Mouse (Mus musculus) hindbrain, embryonic 15.5 days (tissue): Measurements from ENCODE around the gene Gm47996. TPM values are rescaled to one million over a fixed set of nuclear protein-coding genes. Genes with fewer than 3 reads are reported as not detected.
"Not testable (repeated sequence)": the region's sequence is repeated elsewhere in the genome, so short reads cannot be mapped to it uniquely, and the experiment has no call there.

Experiments
- ATAC-seq: fragments of 200-750 bp; cut with Nextera tagmentation; 2 replicates; pipeline ENCODE4 v1.8.0; 2017; ENCODE audit warnings: low read depth, moderate number of reproducible peaks, moderate TSS enrichment; ENCODE audit not compliant: low FRiP score
- H3K27ac ChIP-seq: fragments of 300-500 bp; sonication (generic); replicated peaks from 2 replicates; pipeline ENCODE4 v1.5.1; 2015; ENCODE audit warnings: mild to moderate bottlenecking, inconsistent platforms
- H3K27me3 ChIP-seq: fragments of 300-500 bp; sonication (generic); 2 replicates; pipeline ENCODE4 v1.6.1; 2015; ENCODE audit warnings: control low read depth, inconsistent platforms
- H3K36me3 ChIP-seq: fragments of 300-500 bp; sonication (generic); 2 replicates; pipeline ENCODE4 v1.6.1; 2015; ENCODE audit warnings: control low read depth, inconsistent platforms
- H3K4me1 ChIP-seq: fragments of 300-500 bp; sonication (generic); replicated peaks from 2 replicates; pipeline ENCODE4 v1.6.1; 2015; ENCODE audit warnings: control low read depth, inconsistent platforms
- H3K4me2 ChIP-seq: fragments of 300-500 bp; sonication (generic); 2 replicates; pipeline ENCODE4 v1.6.1; 2015; ENCODE audit warnings: moderate library complexity, mild to moderate bottlenecking, inconsistent platforms
- H3K4me3 ChIP-seq: fragments of 300-500 bp; sonication (generic); 2 replicates; pipeline ENCODE4 v1.5.1; 2015; ENCODE audit warnings: mild to moderate bottlenecking, inconsistent platforms
- H3K9ac ChIP-seq: fragments of 300-500 bp; sonication (generic); 2 replicates; pipeline ENCODE4 v1.6.1; 2015; ENCODE audit warnings: inconsistent platforms
- H3K9me3 ChIP-seq: fragments of 300-500 bp; sonication (generic); 2 replicates; pipeline ENCODE4 v1.6.1; 2016; ENCODE audit warnings: control low read depth, inconsistent platforms
- whole genome bisulfite sequencing: fragments of 180-500 bp; shearing (Covaris S2); methylation state at CpG from one replicate; pipeline ENCODE4 v1.1.7; 2015; 5-methylcytosine and 5-hydroxymethylcytosine counted together
- polyA plus RNA-seq: library from polyadenylated mRNA; unstranded; fragments of >200 nt; fragmentation: Nextera tagmentation; extraction: Ambion mirVana; gene quantifications from 2 replicates; pipeline ENCODE4 v1.2.1, GENCODE M21; 2015

Gene Gm47996
- not detected in 2 replicates for polyA plus RNA-seq

- H3K4me2 ChIP-seq, H3K27me3 ChIP-seq, H3K36me3 ChIP-seq, H3K27ac ChIP-seq, H3K4me1 ChIP-seq, H3K9me3 ChIP-seq, H3K9ac ChIP-seq, H3K4me3 ChIP-seq, ATAC-seq: not testable (repeated sequence)
- 91% methylated on average over 6 of the region's 8 CpGs for WGBS
Measured at GRCm38 (mm10) chr1:151209824-151210355, at the start of gene Gm47996. Gene Gm47996 (plus strand): TSS chr1:151210131.

- Histone ChIP-seq H3K27ac (no peak overlapping the region), H3K4me1 (peaks cover 13% of the 10 kb centered on the region), H3K4me3 (no peak overlapping the region), H3K9ac (no peak overlapping the region), H3K27me3 (no peaks in the 10 kb centered on the region), H3K36me3 (no peaks in the 10 kb centered on the region), H3K4me2 (no peak overlapping the region), H3K9me3 (no peaks in the 10 kb centered on the region)
- 38% methylated on average over 8 of the region's 8 CpGs for WGBS
- no peak for ATAC-seq
Measured at GRCm38 (mm10) chr1:151166031-151166430, 43.9 kb upstream of the Gm47996 start.

- peak; percentile 76; the same call in 1 of the 2 replicates for ATAC-seq
- H3K27me3 ChIP-seq: no peaks in the 10 kb centered on the region
- 18% methylated on average over 12 of the region's 12 CpGs for WGBS
- no peak overlapping the region for H3K4me3 ChIP-seq
- H3K4me1 ChIP-seq: peaks cover 13% of the 10 kb centered on the region
- H3K9ac ChIP-seq: no peak overlapping the region
- no peak overlapping the region for H3K27ac ChIP-seq
- no peaks in the 10 kb centered on the region for H3K36me3 ChIP-seq
- no peaks in the 10 kb centered on the region for H3K9me3 ChIP-seq
- H3K4me2 ChIP-seq: no peak overlapping the region
Measured at GRCm38 (mm10) chr1:151167297-151168047, 42.5 kb upstream of the Gm47996 start.

- H3K36me3 ChIP-seq: no peaks in the 10 kb centered on the region
- no peak for ATAC-seq
- H3K27ac ChIP-seq: no peak overlapping the region
- H3K4me1 ChIP-seq: peaks cover 13% of the 10 kb centered on the region
- no peaks in the 10 kb centered on the region for H3K9me3 ChIP-seq
- H3K9ac ChIP-seq: no peak overlapping the region
- H3K4me2 ChIP-seq: no peak overlapping the region
- no peaks in the 10 kb centered on the region for H3K27me3 ChIP-seq
- 77% methylated on average over 3 of the region's 3 CpGs for WGBS
- H3K4me3 ChIP-seq: no peak overlapping the region
Measured at GRCm38 (mm10) chr1:151168637-151169036, 41.3 kb upstream of the Gm47996 start.

GRCm38 (mm10) chr1:151171572-151172461 is 38.1 kb upstream of the Gm47996 start:
- no peak overlapping the region for H3K4me2 ChIP-seq
- ATAC-seq: no peak
- no peak overlapping the region for H3K4me3 ChIP-seq
- H3K27ac ChIP-seq: no peak overlapping the region
- 80% methylated on average over 2 of the region's 2 CpGs for whole genome bisulfite sequencing
- H3K36me3 ChIP-seq: no peaks in the 10 kb centered on the region
- no peaks in the 10 kb centered on the region for H3K27me3 ChIP-seq
- peaks cover 13% of the 10 kb centered on the region for H3K4me1 ChIP-seq
- H3K9me3 ChIP-seq: no peaks in the 10 kb centered on the region
- no peak overlapping the region for H3K9ac ChIP-seq

GRCm38 (mm10) chr1:151177030-151177936 is 32.6 kb upstream of the Gm47996 start:
- no peaks in the 10 kb centered on the region for H3K27me3 ChIP-seq
- H3K4me3 ChIP-seq: peak overlapping the region; percentile 31
- H3K36me3 ChIP-seq: no peaks in the 10 kb centered on the region
- no peaks in the 10 kb centered on the region for H3K9me3 ChIP-seq
- WGBS: 6% methylated on average over 10 of the region's 10 CpGs
- no peak overlapping the region for H3K27ac ChIP-seq
- H3K4me2 ChIP-seq: peak overlapping the region; percentile 50
- no peak overlapping the region for H3K9ac ChIP-seq
- H3K4me1 ChIP-seq: peaks cover 11% of the 10 kb centered on the region; the same call in 1 of the 2 replicates
- ATAC-seq: peak; percentile 75

GRCm38 (mm10) chr1:151177937-151178271 is 32.0 kb upstream of the Gm47996 start:
- no peaks in the 10 kb centered on the region for H3K36me3 ChIP-seq
- H3K9ac ChIP-seq: no peak overlapping the region
- H3K27ac ChIP-seq: no peak overlapping the region; the same call in 1 of the 2 replicates
- peaks cover 11% of the 10 kb centered on the region; the same call in 1 of the 2 replicates for H3K4me1 ChIP-seq
- ATAC-seq: 0 out of 2 replicates have a peak, but pooled peaks have one; percentile 23
- H3K4me3 ChIP-seq: peak overlapping the region; percentile 31
- peak overlapping the region; percentile 50 for H3K4me2 ChIP-seq
- H3K9me3 ChIP-seq: no peaks in the 10 kb centered on the region
- no peaks in the 10 kb centered on the region for H3K27me3 ChIP-seq
- 8% methylated on average over 4 of the region's 4 CpGs for WGBS

- ATAC-seq: peak; percentile 15; the same call in 1 of the 2 replicates
Measured at GRCm38 (mm10) chr1:151178505-151179083, 31.3 kb upstream of the Gm47996 start.

GRCm38 (mm10) chr1:151180167-151180566 is 29.8 kb upstream of the Gm47996 start:
- H3K4me2 ChIP-seq: no peak overlapping the region
- no peaks in the 10 kb centered on the region for H3K27me3 ChIP-seq
- WGBS: 89% methylated on average over 2 of the region's 2 CpGs
- no peak overlapping the region for H3K9ac ChIP-seq
- peaks cover 11% of the 10 kb centered on the region; the same call in 1 of the 2 replicates for H3K4me1 ChIP-seq
- H3K36me3 ChIP-seq: no peaks in the 10 kb centered on the region
- no peak overlapping the region for H3K4me3 ChIP-seq
- no peak for ATAC-seq
- no peak overlapping the region for H3K27ac ChIP-seq
- no peaks in the 10 kb centered on the region for H3K9me3 ChIP-seq

More at GRCm38 (mm10) chr1:151178505-151179083, 31.3 kb upstream of the Gm47996 start:
- no peak overlapping the region for H3K4me3 ChIP-seq
- no peak overlapping the region for H3K4me2 ChIP-seq
- H3K27me3 ChIP-seq: no peaks in the 10 kb centered on the region
- H3K27ac ChIP-seq: no peak overlapping the region
- peaks cover 11% of the 10 kb centered on the region; the same call in 1 of the 2 replicates for H3K4me1 ChIP-seq
- WGBS: 10% methylated on average over 2 of the region's 2 CpGs
- H3K9me3 ChIP-seq: no peaks in the 10 kb centered on the region
- H3K9ac ChIP-seq: no peak overlapping the region
- H3K36me3 ChIP-seq: no peaks in the 10 kb centered on the region

GRCm38 (mm10) chr1:151182266-151182665 is 27.7 kb upstream of the Gm47996 start, which contains the start of gene Gm47985:
Gene Gm47985 (plus strand): TSS chr1:151182537.
- not testable (repeated sequence) for ATAC-seq, H3K27ac ChIP-seq, H3K9me3 ChIP-seq, H3K9ac ChIP-seq, H3K4me2 ChIP-seq, H3K36me3 ChIP-seq, H3K27me3 ChIP-seq, H3K4me3 ChIP-seq
- H3K4me1 ChIP-seq: peaks cover 11% of the 10 kb centered on the region; the same call in 1 of the 2 replicates
- no CpG with 5 or more reads among the region's 7 CpGs for WGBS

- H3K4me3 ChIP-seq, H3K4me2 ChIP-seq, H3K9me3 ChIP-seq, H3K4me1 ChIP-seq, ATAC-seq, H3K9ac ChIP-seq, H3K27me3 ChIP-seq, H3K36me3 ChIP-seq, H3K27ac ChIP-seq: not testable (repeated sequence)
- WGBS: 86% methylated on average over 3 of the region's 3 CpGs
Measured at GRCm38 (mm10) chr1:151186186-151186585, 23.7 kb upstream of the Gm47996 start.
